Mouse (Mus musculus) MEL (cell line): ENCODE measurements around the gene Iapp. TPM values are rescaled to one million over a fixed set of nuclear protein-coding genes. Genes with fewer than 3 reads are reported as not detected.

ENCODE experiments used
- DNase-seq: peaks from one replicate; pipeline ENCODE4 v3.0.0; 2011; ENCODE audit warnings: low read depth, low spot score
- H3K27ac ChIP-seq: 2 replicates; pipeline ENCODE4 v1.5.1; 2012; ENCODE audit warnings: low read depth, mild to moderate bottlenecking, control low read depth, low read length, moderate library complexity; ENCODE audit not compliant: control insufficient read depth
- H3K27me3 ChIP-seq, 2 experiments: fragments of 150-350 bp in 1 of 2; sonication (generic) in 1 of 2; 2 replicates each; pipeline ENCODE4 v1.6.1; 2012; ENCODE audit warnings: low read length in 2 of 2, mild to moderate bottlenecking in 2 of 2, improper control_type of control experiment in 1 of 2, moderate library complexity in 1 of 2; ENCODE audit not compliant: insufficient read depth in 2 of 2, control insufficient read depth in 1 of 2
- H3K36me3 ChIP-seq, 2 experiments: 2 replicates each; pipeline ENCODE4 v1.6.1; 2012 to 2014; ENCODE audit warnings: low read length in 2 of 2, improper control_type of control experiment in 1 of 2, inconsistent platforms in 1 of 2, mild to moderate bottlenecking in 1 of 2; ENCODE audit not compliant: insufficient read depth in 2 of 2, control insufficient read depth in 1 of 2
- H3K4me1 ChIP-seq, 2 experiments: fragments of 150-350 bp in 1 of 2; sonication (generic) in 1 of 2; 2 replicates each; pipeline ENCODE4 v1.6.1; 2012; ENCODE audit warnings: low read length in 2 of 2, improper control_type of control experiment in 1 of 2, mild to moderate bottlenecking in 1 of 2; ENCODE audit not compliant: insufficient read depth in 2 of 2, control insufficient read depth in 1 of 2
- H3K4me3 ChIP-seq, 2 experiments: fragments of 150-350 bp in 1 of 2; sonication (generic) in 1 of 2; 2 replicates each; pipeline ENCODE4 v1.5.1; 2012; ENCODE audit warnings: low read depth in 2 of 2, low read length in 2 of 2, mild to moderate bottlenecking in 2 of 2, moderate library complexity in 2 of 2, control low read depth in 1 of 2, improper control_type of control experiment in 1 of 2; ENCODE audit not compliant: control insufficient read depth in 1 of 2, insufficient read depth in 1 of 2
- H3K79me2 ChIP-seq: 2 replicates; pipeline ENCODE4 v1.6.1; 2012; ENCODE audit warnings: mild to moderate bottlenecking, low read length, moderate library complexity; ENCODE audit not compliant: control insufficient read depth, poor library complexity, insufficient read depth
- H3K9ac ChIP-seq: 2 replicates; pipeline ENCODE4 v1.6.1; 2012; ENCODE audit warnings: low read depth, mild to moderate bottlenecking, control low read depth, low read length, moderate library complexity; ENCODE audit not compliant: control insufficient read depth, poor library complexity, severe bottlenecking
- H3K9me3 ChIP-seq: fragments of 150-350 bp; sonication (generic); replicated peaks from 2 replicates; pipeline ENCODE4 v1.6.1; 2012; ENCODE audit warnings: mild to moderate bottlenecking, low read length, improper control_type of control experiment, moderate library complexity; ENCODE audit not compliant: insufficient read depth
- CHD1 ChIP-seq: IDR thresholded peaks from 2 replicates; pipeline ENCODE4 v1.6.1; 2012; ENCODE audit warnings: low read depth, mild to moderate bottlenecking, inconsistent platforms, low read length, improper control_type of control experiment
- EP300 ChIP-seq, 2 experiments: IDR thresholded peaks; 2 replicates each; pipeline ENCODE4 v1.6.1; 2011; ENCODE audit warnings: improper control_type of control experiment in 2 of 2, low read length in 2 of 2, low read depth in 1 of 2, mild to moderate bottlenecking in 1 of 2
- ETS1 ChIP-seq: IDR thresholded peaks from 2 replicates; pipeline ENCODE4 v1.6.1; 2012; ENCODE audit warnings: low read depth, mild to moderate bottlenecking, inconsistent platforms, low read length, improper control_type of control experiment, moderate library complexity
- GATA1 ChIP-seq: IDR thresholded peaks from 2 replicates; pipeline ENCODE4 v1.6.1; 2011; ENCODE audit warnings: low read depth, low read length, improper control_type of control experiment
- HCFC1 ChIP-seq: IDR thresholded peaks from 2 replicates; pipeline ENCODE4 v1.6.1; 2012; ENCODE audit warnings: low read depth, mild to moderate bottlenecking, inconsistent platforms, low read length, improper control_type of control experiment, moderate library complexity
- MYC ChIP-seq: IDR thresholded peaks from 2 replicates; pipeline ENCODE4 v1.6.1; 2011; ENCODE audit warnings: low read depth, mild to moderate bottlenecking, low read length, improper control_type of control experiment, moderate library complexity
- RCOR1 ChIP-seq: IDR thresholded peaks from 2 replicates; pipeline ENCODE4 v1.6.1; 2012; ENCODE audit warnings: low read depth, mild to moderate bottlenecking, inconsistent platforms, low read length, improper control_type of control experiment
- SIN3A ChIP-seq: IDR thresholded peaks from 2 replicates; pipeline ENCODE4 v1.6.1; 2012; ENCODE audit warnings: low read length, improper control_type of control experiment, inconsistent platforms
- TCF12 ChIP-seq: IDR thresholded peaks from 2 replicates; pipeline ENCODE4 v1.6.1; 2014; ENCODE audit warnings: low read depth, mild to moderate bottlenecking, inconsistent platforms, low read length, improper control_type of control experiment, moderate library complexity
- USF1 ChIP-seq: IDR thresholded peaks from 2 replicates; pipeline ENCODE4 v1.6.1; 2014; ENCODE audit warnings: low read depth, mild to moderate bottlenecking, inconsistent platforms, low read length, improper control_type of control experiment, moderate library complexity
- USF2 ChIP-seq, 2 experiments: IDR thresholded peaks; 2 replicates each; pipeline ENCODE4 v1.6.1; 2011 to 2012; ENCODE audit warnings: improper control_type of control experiment in 2 of 2, low read length in 2 of 2, borderline replicate concordance in 1 of 2, inconsistent platforms in 1 of 2, low read depth in 1 of 2, mild to moderate bottlenecking in 1 of 2; ENCODE audit not compliant: insufficient read depth in 1 of 2
- ZC3H11A ChIP-seq: IDR thresholded peaks from 2 replicates; pipeline ENCODE4 v1.6.1; 2012; ENCODE audit warnings: low read depth, mild to moderate bottlenecking, inconsistent platforms, low read length, improper control_type of control experiment
- ZKSCAN1 ChIP-seq: IDR thresholded peaks from 2 replicates; pipeline ENCODE4 v1.6.1; 2012; ENCODE audit warnings: low read depth, mild to moderate bottlenecking, inconsistent platforms, low read length, improper control_type of control experiment, moderate library complexity
- ZNF384 ChIP-seq: IDR thresholded peaks from 2 replicates; pipeline ENCODE4 v1.6.1; 2012; ENCODE audit warnings: low read depth, mild to moderate bottlenecking, inconsistent platforms, low read length, improper control_type of control experiment
- polyA plus RNA-seq, 2 experiments: library from polyadenylated mRNA; stranded (reverse) in 1 of 2; unstranded in 1 of 2; fragments of >175 nt in 1 of 2; fragments of >200 nt in 1 of 2; gene quantifications; 2 replicates each; pipeline versions ENCODE4 v1.2.1 to v1.2.4; 2012; ENCODE audit warnings: low replicate concordance in 2 of 2, low read depth in 1 of 2; ENCODE audit not compliant: insufficient read length in 2 of 2, insufficient read depth in 1 of 2, missing spikeins in 1 of 2
- total RNA-seq: library from RNA; depleted of rRNA; stranded (reverse); fragments of 300-350 nt; gene quantifications from 2 replicates; pipeline ENCODE4 v1.2.3, GENCODE M21; 2012

The Iapp gene
- total and polyA plus RNA-seq, 3 experiments = not detected

GRCm38 (mm10) chr6:142314285-142314684, 16.1 kb downstream of the Iapp start:
- no peaks in the 10 kb centered on the region for H3K9me3 ChIP-seq
- H3K79me2 ChIP-seq = no peaks in the 10 kb centered on the region
- H3K9ac ChIP-seq = no peak overlapping the region
- peaks cover 0 to 2% of the 10 kb centered on the region in 2 experiments; a peak in 2 of 4 replicates for H3K4me1 ChIP-seq
- H3K4me3 ChIP-seq = no peak overlapping the region
- no peak for DNase-seq
- H3K27ac ChIP-seq = no peak overlapping the region
- no peaks in the 10 kb centered on the region for H3K27me3 ChIP-seq
- TF ChIP-seq USF1 (no peak), ZC3H11A (no peak), CHD1 (no peak), ZKSCAN1 (no peak), TCF12 (no peak), EP300 (IDR thresholded peaks at IDR 0.05; ENCODE audit: low read depth in 1 of 2, low read length in 2 of 2) (no peak), ZNF384 (no peak), ETS1 (no peak)
- peaks cover 0 to 4% of the 10 kb centered on the region in 2 experiments; a peak in 2 of 4 replicates for H3K36me3 ChIP-seq

GRCm38 (mm10) chr6:142317106-142317505, 18.9 kb downstream of the Iapp start:
- Histone ChIP-seq H3K27ac (peak overlapping the region; percentile 34; the same call in 1 of the 2 replicates), H3K4me3 (no peak overlapping the region), H3K9ac (no peak overlapping the region), H3K79me2 (no peaks in the 10 kb centered on the region)
- DNase-seq = peak; percentile 48
- TF ChIP-seq ETS1 (0 out of 2 replicates have a peak, but pooled peaks have one; percentile 34), TCF12 (0 out of 2 replicates have a peak, but pooled peaks have one; percentile 33), ZNF384 (no peak), EP300 (IDR thresholded peaks at IDR 0.05; ENCODE audit: low read depth in 1 of 2, low read length in 2 of 2) (peak; percentile 33 to 59; a peak in 2 of 4 replicates), GATA1 (peak; percentile 51), MYC (no peak), ZKSCAN1 (no peak), USF2 (IDR thresholded peaks at IDR 0.05; ENCODE audit: borderline replicate concordance in 1 of 2, insufficient read depth in 1 of 2, low read depth in 1 of 2, low read length in 2 of 2) (no peak), RCOR1 (peak; percentile 55; the same call in 1 of the 2 replicates), SIN3A (0 out of 2 replicates have a peak, but pooled peaks have one; percentile 19), HCFC1 (no peak)
- TF ChIP-seq, all 39 proteins: peak for 6
- Histone ChIP-seq H3K4me1 (peaks cover 0 to 2% of the 10 kb centered on the region in 2 experiments; a peak in 2 of 4 replicates), H3K9me3 (no peaks in the 10 kb centered on the region), H3K36me3 (peaks cover 0 to 4% of the 10 kb centered on the region in 2 experiments; a peak in 2 of 4 replicates), H3K27me3 (no peaks in the 10 kb centered on the region)
